Mouse (Mus musculus): ENCODE results near the gene Ten1. TPM values are rescaled to one million over a fixed set of nuclear protein-coding genes. Genes with fewer than 3 reads are reported as not detected.
A peak's percentile ranks its signal among the peaks of the same experiment; 100 is the strongest.

The Ten1 gene
- polyA plus RNA-seq, 1 experiment, result 57.1 TPM

GRCm38 (mm10) chr11:116234901-116235300 lies 36.2 kb downstream of the Ten1 start:
- DNase-seq (ENCODE audit: low spot score), result no peak

GRCm38 (mm10) chr11:116237742-116238395 lies 39.2 kb downstream of the Ten1 start, which contains the start of gene Evpl:
TSS of gene Evpl (minus strand) at chr11:116238077.
- DNase-seq (ENCODE audit: low spot score), result peak; percentile 85

- DNase-seq (ENCODE audit: low spot score), result no peak
Observed at GRCm38 (mm10) chr11:116239797-116240196, 41.1 kb downstream of the Ten1 start.

- no peak for DNase-seq (ENCODE audit: low spot score)
Observed at GRCm38 (mm10) chr11:116241744-116242235, 43.1 kb downstream of the Ten1 start.

DNA sequence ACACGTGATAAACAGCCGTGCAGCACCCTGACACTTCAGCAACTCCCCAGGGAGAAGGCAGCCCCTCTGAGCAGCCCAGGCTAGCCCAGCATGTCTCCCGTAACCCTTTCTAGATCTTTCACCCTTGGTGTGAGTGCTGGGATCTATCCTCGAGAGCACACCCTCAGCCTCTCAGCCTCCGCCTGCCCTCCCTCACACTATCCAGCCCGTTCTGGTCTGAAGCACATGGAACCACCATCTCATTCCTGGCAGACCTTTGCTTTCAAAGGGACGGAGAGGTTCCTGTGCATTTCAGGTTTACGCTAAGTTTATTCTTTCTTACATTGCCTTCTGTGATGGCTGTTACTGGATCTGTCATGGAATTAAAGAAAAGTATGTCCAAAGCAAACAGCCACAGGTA lies 45.9 kb downstream of the Ten1 start:
- DNase-seq (ENCODE audit: low spot score), result no peak

DNA sequence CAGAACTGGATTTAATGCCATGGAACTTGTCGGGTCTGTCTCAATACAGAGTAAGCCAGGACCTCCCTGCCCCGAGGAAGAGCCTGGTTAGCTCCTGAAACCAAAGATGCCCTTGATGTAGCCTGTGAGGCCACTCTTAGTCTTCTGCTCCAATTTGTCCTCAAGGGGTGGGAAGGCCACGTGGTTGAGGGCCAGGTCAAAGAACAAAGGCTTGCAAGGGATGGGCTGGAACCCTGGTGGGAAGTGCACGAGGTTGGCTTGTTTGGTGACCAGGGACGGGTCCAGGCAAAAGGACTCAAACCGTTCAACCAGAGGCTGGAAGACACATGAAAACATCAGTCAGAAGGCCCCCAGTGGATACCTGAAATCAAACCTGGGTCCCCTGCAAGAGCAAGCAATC lies 47.0 kb downstream of the Ten1 start:
- no peak for DNase-seq (ENCODE audit: low spot score)

- no peak for DNase-seq (ENCODE audit: low spot score)
Observed at GRCm38 (mm10) chr11:116247502-116248222, 49.0 kb downstream of the Ten1 start.

DNA sequence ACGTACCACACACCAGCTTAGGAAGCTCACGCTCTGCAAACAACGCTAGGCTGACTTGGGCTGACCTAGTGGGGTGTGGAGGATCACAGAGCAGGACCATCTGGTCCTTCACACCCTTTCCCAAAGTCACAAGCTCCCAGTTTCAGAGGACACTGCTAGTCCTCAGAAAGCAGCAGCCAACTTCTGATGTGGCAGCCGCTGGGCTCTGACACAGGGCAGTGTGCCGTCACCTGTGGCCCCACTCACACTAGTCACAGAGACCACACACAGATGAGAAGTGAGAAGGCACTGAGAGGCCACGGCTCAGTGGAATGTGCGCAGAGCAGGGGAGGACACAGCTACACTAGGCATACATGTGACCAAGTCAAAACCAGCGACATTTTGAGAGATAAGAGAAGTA lies 52.2 kb downstream of the Ten1 start:
- no peak for DNase-seq (ENCODE audit: low spot score)

DNA sequence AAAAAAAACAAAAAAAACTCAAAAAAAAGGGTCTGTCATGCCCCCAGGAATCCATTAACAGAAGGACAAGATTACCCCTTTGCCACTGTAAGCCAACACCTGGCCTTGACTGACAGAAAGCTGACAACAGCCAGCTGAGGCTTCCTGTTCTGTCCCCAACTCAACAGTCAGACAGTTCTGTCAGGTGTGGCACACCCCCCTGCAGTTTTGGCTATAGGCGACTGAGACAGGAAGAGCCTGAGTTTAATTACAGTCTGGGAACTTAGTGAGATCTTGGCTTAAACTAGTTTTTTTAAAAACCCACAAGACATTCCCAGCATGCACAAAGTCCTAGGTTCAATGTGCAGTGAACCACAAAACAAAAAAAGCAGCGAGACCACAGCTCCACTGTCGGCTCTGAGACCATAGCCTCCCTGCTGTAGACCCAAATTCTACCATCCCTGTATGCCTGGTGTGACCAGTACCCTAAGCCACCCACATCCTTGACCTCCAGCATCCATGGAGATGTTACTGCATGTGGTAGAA lies 54.5 kb downstream of the Ten1 start:
- DNase-seq (ENCODE audit: low spot score), result no peak

DNA sequence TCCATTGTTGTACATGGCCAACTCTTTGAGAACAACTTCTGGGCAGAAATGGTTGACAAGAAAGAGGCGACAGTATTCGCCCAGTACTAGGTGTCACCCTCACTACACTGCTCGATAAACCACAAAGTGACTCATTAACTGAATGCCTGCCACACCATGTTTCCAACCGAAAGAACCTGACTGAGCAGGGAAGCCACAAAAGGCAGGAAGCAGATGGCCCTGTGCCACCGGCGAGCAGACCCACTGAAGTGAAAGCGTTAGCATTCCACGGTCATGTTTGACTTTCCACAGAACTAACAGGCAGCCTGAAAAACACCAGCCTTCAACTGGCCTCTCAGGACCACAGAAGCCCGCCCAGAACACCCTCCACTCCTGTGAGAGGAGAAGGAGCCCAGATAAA lies 56.0 kb downstream of the Ten1 start:
- DNase-seq (ENCODE audit: low spot score), result no peak

GRCm38 (mm10) chr11:116255090-116255981 lies 56.7 kb downstream of the Ten1 start:
- DNase-seq (ENCODE audit: low spot score), result no peak

DNA sequence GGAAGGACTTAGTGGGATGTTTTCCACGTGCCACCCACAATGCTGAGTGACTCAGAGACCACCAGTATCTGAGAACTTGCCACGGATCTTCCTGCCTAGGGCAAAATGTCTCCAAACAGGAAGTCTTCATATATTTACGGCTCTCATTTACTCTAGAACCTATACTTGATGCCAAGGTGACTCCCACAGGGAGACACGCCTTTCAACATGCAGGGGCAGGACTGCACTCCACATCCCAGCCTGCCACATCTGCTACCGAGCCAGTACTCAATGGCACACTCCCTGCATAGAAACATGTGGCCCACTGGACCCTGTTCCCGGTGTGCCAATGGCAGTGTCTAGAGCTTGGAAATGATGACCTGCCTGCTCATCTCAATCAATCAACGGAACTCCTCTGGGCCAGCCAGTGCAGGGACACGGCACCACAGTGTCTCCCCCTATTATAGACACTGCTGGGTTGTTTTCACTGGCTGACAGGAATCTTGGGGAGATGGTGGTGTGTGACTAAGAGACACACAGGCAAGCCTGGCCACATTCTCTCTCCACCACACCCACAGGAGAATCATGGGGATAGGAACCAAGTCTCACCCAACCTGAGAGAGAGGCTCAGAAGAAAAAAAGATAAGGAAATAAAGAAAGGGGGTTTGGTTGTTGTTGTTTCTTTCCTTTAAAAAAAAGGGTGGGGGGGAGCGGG lies 57.5 kb downstream of the Ten1 start:
- no peak for DNase-seq (ENCODE audit: low spot score)

DNA sequence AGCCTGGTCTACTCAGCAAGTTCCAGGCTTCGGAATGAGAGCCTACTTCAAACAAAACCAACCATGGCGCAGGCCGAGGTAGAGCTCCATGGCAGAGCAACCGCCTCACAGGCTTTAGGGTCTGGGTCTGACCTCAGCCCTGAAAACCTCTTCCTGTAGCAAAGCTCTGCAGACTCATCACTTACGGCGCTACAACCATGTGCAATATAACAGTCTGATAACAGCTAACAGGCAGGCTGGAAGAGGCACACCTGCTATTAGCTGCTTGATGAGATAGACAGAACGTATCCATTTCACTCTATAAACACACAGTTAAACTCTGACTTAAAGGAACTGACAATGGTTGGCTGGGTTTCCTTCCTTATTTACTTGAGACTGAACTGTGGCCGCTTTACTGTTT lies 60.8 kb downstream of the Ten1 start:
- no peak for DNase-seq (ENCODE audit: low spot score)

GRCm38 (mm10) chr11:116260259-116260658 lies 61.6 kb downstream of the Ten1 start:
- DNase-seq (ENCODE audit: low spot score), result no peak

Other genes with a start within 250 kb of the Ten1 start
- gene Itgb4, start 224.1 kb upstream of the Ten1 start, polyA plus RNA-seq (2012; rRNA removed), result 24.7 and 35.7 TPM in 2 replicates
- 45.4 and 51.7 TPM in 2 replicates for gene Galk1, start 186.1 kb upstream of the Ten1 start, polyA plus RNA-seq (2012; rRNA removed)
- gene H3f3b, start 170.9 kb upstream of the Ten1 start, polyA plus RNA-seq (2012; rRNA removed), result 374 and 394 TPM in 2 replicates
- gene Unk, start 168.5 kb upstream of the Ten1 start, polyA plus RNA-seq (2012; rRNA removed), result 23.3 and 23.7 TPM in 2 replicates
- 4.5 and 5.6 TPM in 2 replicates for gene Unc13d, start 120.9 kb upstream of the Ten1 start, polyA plus RNA-seq (2012; rRNA removed)
- 119 and 147 TPM in 2 replicates for gene Wbp2, start 111.9 kb upstream of the Ten1 start, polyA plus RNA-seq (2012; rRNA removed)
- gene Trim47, start 71.6 kb upstream of the Ten1 start, polyA plus RNA-seq (2012; rRNA removed), result 33.1 and 40.7 TPM in 2 replicates
- gene Trim65, start 67.7 kb upstream of the Ten1 start, polyA plus RNA-seq (2012; rRNA removed), result 9.6 and 11.8 TPM in 2 replicates
- 21.4 and 29.3 TPM in 2 replicates for gene Mrpl38, start 60.0 kb upstream of the Ten1 start, polyA plus RNA-seq (2012; rRNA removed)
- gene Fbf1, start 30.7 kb upstream of the Ten1 start, polyA plus RNA-seq (2012; rRNA removed), result 46.8 and 47.7 TPM in 2 replicates
- gene Acox1, start 190 bp downstream of the Ten1 start, polyA plus RNA-seq (2012; rRNA removed), result 94.7 and 106 TPM in 2 replicates
- 16.9 and 24.7 TPM in 2 replicates for gene Evpl, start 39.2 kb downstream of the Ten1 start, polyA plus RNA-seq (2012; rRNA removed)
- 75.0 and 78.3 TPM in 2 replicates for gene Srp68, start 75.4 kb downstream of the Ten1 start, polyA plus RNA-seq (2012; rRNA removed)
- 9.5 and 12.9 TPM in 2 replicates for gene Galr2, start 82.1 kb downstream of the Ten1 start, polyA plus RNA-seq (2012; rRNA removed)
- 40.4 and 51.0 TPM in 2 replicates for gene Exoc7, start 108.4 kb downstream of the Ten1 start, polyA plus RNA-seq (2012; rRNA removed)
- gene Foxj1, start 136.5 kb downstream of the Ten1 start, polyA plus RNA-seq (2012; rRNA removed), result 0.24 and 0.34 TPM in 2 replicates
- gene Rnf157, start 214.2 kb downstream of the Ten1 start, polyA plus RNA-seq (2012; rRNA removed), result 5.0 and 8.3 TPM in 2 replicates
- 89.8 and 104 TPM in 2 replicates for gene Ubald2, start 235.2 kb downstream of the Ten1 start, polyA plus RNA-seq (2012; rRNA removed)